14 mouse cellular contexts compared by ENCODE assay signal in the genomic region with DNA sequence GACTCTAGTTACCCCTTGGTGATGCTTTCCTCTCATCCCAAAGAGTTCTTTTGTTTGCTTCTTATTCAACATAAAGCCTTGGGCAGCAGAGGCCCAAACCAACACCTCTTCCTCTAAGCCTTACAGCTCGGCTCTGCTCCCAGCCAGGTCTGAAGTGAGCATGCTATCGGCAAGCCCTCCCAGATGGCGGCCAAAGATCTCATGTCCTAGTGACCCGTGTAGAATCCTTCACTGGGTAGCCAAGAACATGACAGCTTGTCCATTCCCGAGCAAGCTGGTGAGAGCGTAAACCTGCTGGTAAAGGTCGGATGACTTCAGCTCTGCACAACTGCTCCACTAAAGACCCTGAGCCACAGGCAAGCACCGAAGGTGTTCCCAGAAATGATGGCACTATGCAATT.
DNase-seq lines count a peak whose midpoint lies in the region.
"Had no signal": no experiment of that assay in that cellular context is flagged by ENCODE, and none has a peak within 500 bp of the region (broad histone marks: within the 10 kb centered on the region; RNA-seq: fewer than 3 reads in every experiment).

No protein-coding gene starts in this region.

- peak; percentile 63 to 64 for DNase-seq in cerebellum, postnatal 10 days
- no peak for DNase-seq in cerebellum, adult 9-10 months
- DNase-seq in cerebellum, postnatal 25 days = peak; percentile 5 to 6
- DNase-seq in cerebellum, adult 11-12 months = no peak
- peak; percentile 24 for DNase-seq in left cerebral cortex, postnatal 4 days
- no peak for DNase-seq in left cerebral cortex, postnatal 25 days (ENCODE audit: low spot score in 2 of 2)
- DNase-seq: adrenal gland, adult 2 months; adrenal gland, postnatal 10 days; adrenal gland, postnatal 25 days; B cell, adult 2 months; cerebellum, adult 11 months; cerebellum, adult 2 months; cerebellum, postnatal 36 days; embryo, embryonic 11 days had no signal

- intact Hi-C loops in left cerebral cortex, postnatal 4 days (cut with DNase I) = no loop called here
- intact Hi-C loops in left cerebral cortex, postnatal 25 days (cut with DNase I) = no loop called here

Comparison
In these comparisons a context has a peak if more than half of its experiments do, and no peak if none do; other contexts are left out.
1. DNase-seq: peak in cerebellum, postnatal 10 days (2 of 2), cerebellum, postnatal 25 days (2 of 2) and left cerebral cortex, postnatal 4 days (single experiment); none in cerebellum, adult 9-10 months (single experiment), cerebellum, adult 11-12 months (single experiment) and left cerebral cortex, postnatal 25 days (0 of 2).